Mouse (Mus musculus) v-Abl transformed pro-B cells (cell line): ENCODE results near the gene Olfr921.

Experiments used
- in situ Hi-C, 2 experiments: fragments of 400-800 bp; cut with MboI; formaldehyde crosslinking; loops; one replicate each; pipeline ENCODE4 v1.15.1; 2025; ENCODE audit not compliant: unreplicated experiment in 2 of 2

The Olfr921 gene

DNA sequence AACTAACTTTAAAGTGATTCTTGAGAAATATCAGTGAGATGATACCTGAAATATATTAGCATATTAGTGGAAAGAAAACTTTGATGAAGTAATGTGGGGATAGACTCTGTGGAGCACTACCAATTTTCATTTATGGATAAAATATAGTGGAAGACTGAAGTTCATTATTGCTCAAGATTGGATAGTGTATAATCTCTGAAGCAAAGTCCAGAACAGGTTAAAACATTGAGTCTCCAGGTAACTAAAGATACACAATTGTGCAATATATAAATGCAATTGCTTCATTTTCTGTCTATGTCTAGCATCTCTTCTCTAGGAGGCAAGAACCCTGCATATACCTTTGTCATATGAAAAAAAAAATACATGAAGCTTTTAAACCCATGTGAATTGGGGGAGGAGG, at the start of gene Olfr921:
Gene Olfr921 (plus strand): TSS at position 301 of the 400 bp plus-strand sequence.
- in situ Hi-C loops, result no loop called here

DNA sequence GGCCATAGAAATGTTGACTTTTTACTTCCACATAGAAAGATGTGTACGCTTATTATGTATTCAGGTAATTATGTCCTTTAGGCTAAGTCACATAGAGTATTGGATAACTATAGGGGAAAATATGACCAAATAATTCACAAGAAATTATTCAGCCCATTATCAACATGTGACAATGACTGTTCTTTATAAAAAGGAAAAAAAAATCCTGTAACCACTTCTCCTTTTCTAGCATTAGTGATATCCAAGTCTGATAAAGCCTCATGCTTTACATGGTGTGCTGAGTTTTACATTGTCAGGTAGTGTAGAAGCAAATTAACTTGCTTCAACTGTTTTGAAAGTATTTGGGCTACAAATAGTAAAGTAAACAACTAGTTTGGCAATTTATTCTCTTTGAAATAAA, 48.8 kb upstream of the Olfr921 start:
- in situ Hi-C loops, result no loop called here

DNA sequence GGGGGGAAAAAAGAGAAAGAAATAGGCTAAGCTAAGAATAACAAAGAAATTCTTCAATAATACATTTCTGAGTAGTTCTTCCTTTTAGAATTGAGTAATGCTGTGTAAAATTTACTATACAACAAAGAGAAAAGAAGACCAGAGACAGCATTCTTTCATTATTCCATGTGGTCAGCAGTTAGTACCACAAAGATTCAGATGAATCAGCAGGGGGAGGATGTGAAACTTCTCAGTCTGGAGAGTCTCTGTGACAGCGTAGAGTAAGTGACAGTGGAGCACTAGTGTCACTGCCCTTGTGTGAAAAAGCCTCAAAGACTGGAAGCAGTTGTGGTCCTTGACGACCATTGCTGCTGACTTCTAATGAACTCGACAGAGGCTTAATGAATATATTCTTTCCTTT, 44.6 kb upstream of the Olfr921 start:
- in situ Hi-C loops, result no loop called here

DNA sequence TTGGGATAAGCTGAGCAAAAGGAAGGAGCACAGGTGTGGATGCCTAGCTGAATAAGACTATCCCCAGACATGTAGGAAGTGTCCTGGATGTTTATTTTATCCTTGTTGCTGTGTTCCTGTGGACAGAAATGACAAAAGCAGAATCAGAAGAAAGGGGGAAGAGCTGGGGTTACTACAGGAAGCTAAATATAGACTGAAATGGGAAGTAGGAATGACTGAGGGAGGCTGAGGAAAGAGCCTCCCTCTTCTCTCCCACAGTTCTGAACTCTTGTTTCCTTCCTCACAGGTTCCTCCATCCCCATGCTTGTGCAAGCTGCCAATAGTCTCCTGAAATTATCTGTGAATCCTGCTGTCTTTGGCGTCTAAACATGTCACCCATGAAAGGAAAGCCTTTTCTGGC, 31.5 kb upstream of the Olfr921 start:
- in situ Hi-C loops, result no loop called here

DNA sequence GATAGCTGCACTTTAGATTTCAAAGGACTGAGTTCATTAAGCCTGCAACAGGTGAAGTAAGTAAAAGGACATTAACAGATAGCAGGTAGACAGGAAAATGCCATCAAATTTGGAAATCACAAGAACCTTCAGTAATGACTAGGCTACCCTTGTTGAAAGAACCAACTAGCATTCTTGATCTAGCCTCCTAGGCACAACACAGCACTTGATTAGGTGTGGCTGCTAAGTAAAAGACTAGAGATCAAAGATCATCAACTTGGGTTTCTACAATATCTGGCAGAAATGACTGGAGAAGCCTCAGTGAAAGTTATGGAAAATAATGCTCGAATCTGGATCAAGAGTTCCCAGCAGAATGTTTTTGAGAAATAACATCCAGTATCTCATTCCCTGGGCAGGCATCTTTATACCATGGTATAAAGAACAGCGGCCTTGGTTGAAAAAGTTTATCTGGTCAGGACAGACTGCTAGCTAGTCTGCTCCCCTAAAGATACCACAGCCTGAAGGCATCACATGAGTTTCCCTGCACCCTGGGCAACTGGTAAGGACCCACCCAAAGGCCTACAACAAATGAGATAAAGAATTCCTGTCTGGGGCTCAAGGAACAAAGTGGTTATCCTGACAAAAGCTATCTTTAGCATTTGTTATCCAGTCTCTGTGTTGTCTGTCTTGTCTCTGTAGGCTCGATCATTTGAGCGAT, 28.1 kb upstream of the Olfr921 start:
- in situ Hi-C loops, result no loop called here

DNA sequence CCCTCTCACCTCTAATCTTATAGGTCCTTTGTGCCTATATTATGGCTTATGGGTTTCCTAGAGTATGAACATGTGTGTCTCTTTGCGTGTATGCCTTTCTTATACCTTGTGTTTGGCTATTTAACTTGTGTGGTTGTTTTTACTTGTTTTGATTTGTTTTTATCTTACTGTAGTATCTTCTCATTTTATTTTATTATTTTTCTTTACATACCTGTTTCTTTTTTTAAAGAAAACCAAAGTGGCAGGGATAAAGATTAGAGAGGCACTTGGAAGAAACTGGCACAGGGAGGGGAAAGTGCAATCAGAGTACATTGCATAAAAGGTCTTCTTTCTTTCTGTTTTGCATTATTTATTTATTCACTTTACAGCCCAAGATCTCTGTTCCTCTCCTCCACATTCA, 20.9 kb upstream of the Olfr921 start, which contains the start of gene Olfr920:
Gene Olfr920 (plus strand): TSS at position 301 of the 400 bp plus-strand sequence.
- in situ Hi-C loops, result no loop called here

DNA sequence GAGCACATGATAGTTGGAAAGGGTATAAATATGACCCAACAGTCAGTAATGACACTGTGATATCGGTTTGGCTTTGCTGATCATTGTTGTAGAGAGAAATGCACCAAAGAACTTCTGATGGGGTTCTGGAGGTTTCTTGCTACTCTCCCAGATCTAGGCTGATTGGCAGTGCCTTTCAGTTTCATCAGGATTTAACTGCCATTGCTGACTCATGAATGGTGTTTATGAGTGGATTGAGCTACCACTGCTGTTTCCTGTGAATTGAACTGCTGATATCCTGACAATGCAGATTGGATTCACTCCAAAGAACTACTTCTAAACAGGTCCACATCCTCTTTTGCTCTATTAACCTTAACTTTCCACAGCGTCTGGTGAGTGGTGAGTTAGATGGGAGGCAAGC, 19.8 kb downstream of the Olfr921 start:
- in situ Hi-C loops, result no loop called here

DNA sequence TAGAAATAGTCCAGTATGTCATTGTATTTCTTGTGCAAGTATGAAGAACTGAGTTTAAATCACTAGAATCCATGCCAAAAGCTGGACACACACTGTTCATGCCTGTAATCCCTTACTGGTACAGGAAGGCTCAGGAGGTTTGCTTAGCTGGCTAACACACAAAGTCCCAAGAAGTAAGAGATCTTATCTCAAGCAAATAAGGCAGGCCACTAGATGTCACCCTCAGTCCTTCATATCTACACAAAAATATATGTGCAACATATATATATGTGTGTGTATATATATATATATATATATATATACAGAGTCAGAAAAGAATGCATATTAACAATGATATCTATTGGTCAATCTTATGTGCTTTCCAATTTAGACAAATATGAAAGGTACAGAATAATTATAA, 32.8 kb downstream of the Olfr921 start:
- in situ Hi-C loops, result no loop called here

DNA sequence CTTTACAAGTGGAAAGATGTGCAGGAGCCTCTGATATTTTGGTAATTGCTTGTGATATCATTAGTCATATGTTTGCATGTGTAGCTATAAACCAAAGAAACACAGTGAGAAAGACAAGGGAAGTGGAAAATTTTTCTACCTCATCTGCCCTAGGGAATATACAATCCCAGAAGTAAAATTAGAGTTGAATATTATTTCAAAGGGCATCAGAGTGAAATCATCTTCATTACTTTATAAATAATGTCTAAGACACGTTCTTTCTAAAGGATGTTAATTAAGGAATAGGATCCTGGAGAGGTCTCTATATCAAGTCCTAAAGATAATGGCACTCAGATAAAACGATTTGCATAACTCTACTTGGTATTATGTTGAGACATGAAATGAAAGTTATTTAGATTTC, 41.4 kb downstream of the Olfr921 start, which contains the start of gene Olfr922:
Gene Olfr922 (plus strand): TSS at position 301 of the 400 bp plus-strand sequence.
- in situ Hi-C loops, result no loop called here

DNA sequence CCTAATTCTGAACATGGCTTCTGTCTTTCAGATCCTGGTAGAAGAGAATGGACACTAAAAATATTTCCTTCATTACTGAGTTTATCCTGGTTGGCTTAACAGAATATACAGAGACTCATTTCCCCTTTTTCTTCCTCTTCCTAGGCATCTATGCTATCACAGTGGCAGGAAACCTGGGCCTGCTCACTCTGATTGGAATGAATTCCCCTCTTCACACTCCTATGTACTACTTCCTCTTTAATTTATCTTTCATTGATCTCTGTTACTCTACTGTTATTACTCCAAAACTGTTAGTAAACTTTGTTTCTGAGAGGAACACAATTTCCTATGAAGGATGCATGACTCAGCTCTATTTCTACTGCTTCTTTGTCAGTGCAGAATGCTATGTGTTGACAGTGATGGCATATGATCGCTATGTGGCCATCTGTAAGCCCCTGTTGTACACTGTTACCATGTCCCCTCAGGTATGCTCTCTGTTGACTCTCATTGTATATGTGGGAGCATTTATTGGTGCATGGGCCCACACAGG, 42.7 kb downstream of the Olfr921 start:
- in situ Hi-C loops, result no loop called here

DNA sequence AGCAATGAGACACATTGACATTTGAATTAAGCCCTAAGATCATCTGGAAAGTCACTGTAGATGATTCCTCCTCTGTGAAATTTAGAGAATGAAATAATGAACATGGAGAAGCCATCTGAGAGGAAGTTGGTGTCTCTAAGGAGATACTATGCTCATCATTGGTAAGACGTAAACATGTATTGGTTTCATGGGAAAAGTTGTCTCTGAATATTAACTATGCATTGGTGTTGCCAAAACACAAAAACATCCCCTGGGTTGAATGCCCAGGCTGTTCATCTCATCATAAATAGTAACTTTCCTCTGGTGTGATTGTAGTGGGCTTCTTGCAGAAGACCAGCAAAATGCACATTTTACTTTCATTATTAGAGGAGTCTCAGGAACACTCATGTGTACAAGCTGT, 53.4 kb downstream of the Olfr921 start, which contains the start of gene Olfr923:
Gene Olfr923 (plus strand): TSS at position 301 of the 400 bp plus-strand sequence.
- in situ Hi-C loops, result no loop called here
